Mouse (Mus musculus): ENCODE measurements around the gene Nsg1. TPM values are rescaled to one million over a fixed set of nuclear protein-coding genes. Genes with fewer than 3 reads are reported as not detected.

The Nsg1 gene
- total RNA-seq, 2 experiments from 2014 or later, result 793 to 891 TPM

DNA sequence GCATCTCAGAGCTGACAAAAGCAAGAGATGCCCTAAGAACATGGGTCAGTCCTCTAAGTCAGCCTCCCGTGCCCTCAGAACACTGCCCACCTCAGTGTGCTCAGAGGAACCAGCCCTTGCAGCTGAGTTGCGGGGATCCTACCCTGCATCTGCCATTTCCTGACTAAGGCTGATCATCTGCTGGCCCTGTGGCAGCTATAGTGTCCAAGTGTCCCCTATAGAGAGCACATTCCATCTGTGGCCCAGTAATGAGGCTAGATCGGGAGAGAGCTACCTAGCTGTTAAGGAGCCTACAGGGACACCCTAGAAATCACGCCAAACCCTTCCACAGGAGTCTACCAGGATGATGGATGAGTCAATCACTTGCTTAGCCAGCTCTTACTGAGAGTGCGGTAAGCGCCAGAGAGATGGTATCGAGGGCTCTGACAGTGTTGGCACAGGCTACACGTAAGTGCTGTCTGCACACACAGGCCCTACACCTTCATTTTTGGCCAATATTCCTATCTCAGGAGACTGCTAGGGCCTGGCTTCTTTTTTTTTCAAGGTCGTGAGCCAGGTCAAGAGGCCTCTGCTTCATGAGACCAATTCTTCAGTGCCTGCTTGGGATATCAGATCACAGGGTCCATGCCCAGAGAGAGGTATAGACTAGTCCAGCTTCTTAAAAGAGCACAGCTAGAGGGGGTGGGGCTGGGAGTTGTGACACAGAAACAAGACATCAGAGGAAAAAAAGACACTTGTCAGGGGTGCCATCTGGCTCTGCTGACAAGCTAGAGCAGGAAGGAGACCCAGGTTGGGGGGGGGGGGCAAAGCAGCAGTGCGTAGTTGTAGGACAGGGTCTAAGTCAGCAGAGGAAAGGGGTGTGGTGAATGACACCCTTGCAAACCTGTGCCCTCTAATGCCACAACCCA lies 7.3 kb downstream of the Nsg1 start:
- intact Hi-C loops (cut with DNase I), result no loop called here

GRCm38 (mm10) chr5:38151264-38151663 lies 8.4 kb downstream of the Nsg1 start:
- no peak for DNase-seq (ENCODE audit: extremely low spot score in 1 of 2, low spot score in 2 of 2)
- intact Hi-C loops (cut with DNase I), result no loop called here

More for the DNA sequence above, 7.3 kb downstream of the Nsg1 start:
- DNase-seq (ENCODE audit: extremely low spot score in 1 of 2, low spot score in 2 of 2), result no peak

- intact Hi-C loops (cut with DNase I), result no loop called here
Measured at GRCm38 (mm10) chr5:38146524-38146923, 13.2 kb downstream of the Nsg1 start.

DNA sequence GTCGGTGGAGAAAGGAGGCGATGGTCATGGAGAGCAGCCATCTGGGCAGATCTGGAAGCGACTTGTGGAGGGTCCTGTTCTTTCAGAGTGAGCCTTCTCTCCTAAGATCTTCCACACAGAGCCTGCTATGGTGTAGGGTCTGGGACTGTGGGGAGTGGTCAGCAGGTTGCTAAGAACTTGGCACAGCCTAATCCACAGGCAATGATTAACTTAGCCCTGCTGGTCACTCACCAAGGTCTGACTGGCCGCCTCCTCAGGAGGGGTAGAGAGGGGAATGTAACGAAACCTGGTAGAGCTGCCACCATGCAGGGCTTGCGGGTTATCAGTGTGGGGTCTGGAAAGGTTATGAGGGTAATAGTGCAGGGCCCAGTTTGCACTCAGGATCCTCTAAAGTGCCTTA lies 18.8 kb downstream of the Nsg1 start:
- intact Hi-C loops (cut with DNase I), result no loop called here

More at GRCm38 (mm10) chr5:38146524-38146923, 13.2 kb downstream of the Nsg1 start:
- DNase-seq (ENCODE audit: extremely low spot score in 1 of 2, low spot score in 2 of 2), result no peak

DNA sequence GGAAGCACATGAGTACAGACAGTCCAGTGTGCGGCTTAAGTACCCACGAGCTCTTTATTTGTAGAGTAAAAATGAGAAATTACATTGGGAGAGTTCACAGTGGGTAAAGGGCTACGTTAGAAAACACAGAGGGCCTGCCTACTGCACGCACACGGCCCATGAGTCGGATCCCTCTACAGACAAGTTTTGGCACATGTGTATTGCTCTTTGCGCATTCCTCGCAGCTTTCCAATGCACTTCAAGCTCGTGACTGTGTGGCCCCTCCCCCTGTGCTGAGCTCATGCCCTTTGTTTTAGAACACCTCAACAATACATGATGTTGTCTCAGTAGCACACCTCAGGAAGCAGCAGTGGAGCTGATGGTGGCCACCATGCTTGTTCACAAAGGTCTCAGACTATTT lies 22.5 kb downstream of the Nsg1 start:
- intact Hi-C loops (cut with DNase I), result no loop called here
- no peak for DNase-seq (ENCODE audit: extremely low spot score in 1 of 2, low spot score in 2 of 2)

More for the DNA sequence above, 18.8 kb downstream of the Nsg1 start:
- no peak for DNase-seq (ENCODE audit: extremely low spot score in 1 of 2, low spot score in 2 of 2)

GRCm38 (mm10) chr5:38136247-38136646 lies 23.5 kb downstream of the Nsg1 start:
- intact Hi-C loops (cut with DNase I), result no loop called here

DNA sequence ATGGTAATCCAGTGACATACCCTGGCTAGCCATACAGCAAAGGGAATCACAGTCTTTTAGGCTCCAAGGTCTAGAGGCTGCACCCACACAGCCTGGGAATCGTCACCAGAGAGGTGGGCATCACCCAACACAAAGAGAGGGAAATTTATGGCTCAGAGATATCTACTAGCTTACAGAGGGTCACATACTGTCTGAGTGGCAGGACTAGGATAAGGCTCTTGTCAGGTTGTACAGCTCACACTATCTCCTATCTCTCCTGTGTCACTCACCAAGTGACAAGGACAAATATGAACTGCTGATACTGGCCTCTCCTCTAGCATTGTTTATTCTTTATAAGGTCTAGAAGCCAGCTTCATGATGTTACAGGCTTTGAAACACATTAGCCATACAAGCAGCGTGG lies 30.4 kb downstream of the Nsg1 start:
- intact Hi-C loops (cut with DNase I), result no loop called here
- DNase-seq (ENCODE audit: extremely low spot score in 1 of 2, low spot score in 2 of 2), result no peak

More at GRCm38 (mm10) chr5:38136247-38136646, 23.5 kb downstream of the Nsg1 start:
- DNase-seq (ENCODE audit: extremely low spot score in 1 of 2, low spot score in 2 of 2), result no peak

DNA sequence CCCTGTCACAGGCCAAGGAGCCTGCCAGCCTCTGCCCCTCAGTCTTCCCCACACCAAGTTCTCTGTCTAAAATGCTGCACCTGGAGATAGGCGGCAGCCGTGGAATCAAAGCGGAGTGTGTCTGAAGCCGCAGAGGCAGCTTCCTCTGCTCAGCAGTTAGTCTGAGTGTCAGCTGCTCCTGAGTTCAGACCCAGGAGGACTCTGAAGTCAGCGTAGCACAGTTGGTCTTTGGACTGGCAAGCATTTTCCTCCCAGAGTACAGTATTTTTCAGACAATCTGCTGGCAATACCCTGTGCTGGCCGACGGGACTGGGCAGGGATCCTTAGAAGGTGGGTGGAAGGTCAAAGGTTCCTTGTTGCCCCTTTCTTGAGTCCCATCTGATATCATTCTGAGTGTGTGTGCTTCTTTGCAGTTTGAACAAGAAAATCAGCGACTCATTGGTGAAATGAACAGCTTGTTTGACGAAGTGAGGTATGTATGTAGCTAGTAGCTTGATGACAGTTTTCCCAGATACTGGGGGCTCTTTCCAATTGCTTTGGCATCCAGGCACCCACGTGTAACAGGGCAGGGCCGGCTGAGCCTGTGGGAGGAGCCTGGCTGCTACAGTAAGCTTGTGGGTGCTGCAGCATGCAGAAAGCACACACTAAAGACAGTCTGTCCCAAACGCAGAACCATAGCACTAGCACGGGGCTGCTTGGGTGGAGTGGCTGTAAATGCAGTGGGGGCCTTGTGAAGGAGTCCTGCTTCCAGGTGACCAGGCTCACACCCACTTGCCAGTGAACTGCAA lies 33.0 kb downstream of the Nsg1 start:
- no peak for DNase-seq (ENCODE audit: extremely low spot score in 1 of 2, low spot score in 2 of 2)
- intact Hi-C loops (cut with DNase I), result no loop called here

- no peak for DNase-seq (ENCODE audit: extremely low spot score in 1 of 2, low spot score in 2 of 2)
- intact Hi-C loops (cut with DNase I), result no loop called here
Measured at GRCm38 (mm10) chr5:38121699-38122098, 38.0 kb downstream of the Nsg1 start.

DNA sequence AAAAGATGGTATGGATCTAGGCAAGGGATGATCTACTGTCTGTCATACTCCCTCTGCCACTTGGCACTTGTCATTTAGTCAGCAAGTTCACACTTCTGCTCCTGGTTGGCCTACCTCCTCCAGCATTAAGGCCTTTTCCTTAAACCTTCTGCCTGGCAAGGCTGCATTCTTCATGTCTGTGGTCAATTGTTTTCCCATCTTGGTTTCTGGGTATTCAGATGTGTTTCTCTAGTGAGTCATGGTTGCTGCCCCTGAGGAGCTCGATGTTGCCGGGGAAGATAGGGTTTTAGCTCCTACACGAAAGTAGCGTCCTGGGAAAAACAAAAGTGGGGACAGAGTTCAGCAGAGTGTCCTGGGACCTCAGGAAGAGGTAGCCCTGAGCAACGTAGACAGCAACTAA lies 40.4 kb downstream of the Nsg1 start:
- no peak for DNase-seq (ENCODE audit: extremely low spot score in 1 of 2, low spot score in 2 of 2)
- intact Hi-C loops (cut with DNase I), result no loop called here

- intact Hi-C loops (cut with DNase I), result no loop called here
Measured at GRCm38 (mm10) chr5:38117056-38117455, 42.7 kb downstream of the Nsg1 start.

DNA sequence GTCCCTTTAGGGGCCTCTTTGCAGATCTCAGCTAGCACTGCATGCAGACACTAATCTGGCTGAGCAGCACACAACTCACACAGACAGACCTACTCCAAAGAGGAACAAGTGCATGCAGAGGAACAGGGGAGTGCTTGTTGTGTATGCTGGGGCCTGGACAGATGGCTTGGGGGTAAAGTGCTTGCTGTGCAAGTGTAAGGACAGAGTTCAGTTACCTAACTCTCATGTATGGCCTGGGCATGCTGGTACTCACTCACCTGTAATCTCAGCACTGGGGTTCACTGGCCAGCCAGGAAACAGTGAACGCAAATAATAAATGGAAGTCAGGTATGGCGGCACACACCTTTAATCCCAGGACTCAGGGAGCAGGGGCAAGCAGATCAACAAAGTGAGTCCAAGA lies 45.2 kb downstream of the Nsg1 start:
- intact Hi-C loops (cut with DNase I), result no loop called here
- no peak for DNase-seq (ENCODE audit: extremely low spot score in 1 of 2, low spot score in 2 of 2)

More at GRCm38 (mm10) chr5:38117056-38117455, 42.7 kb downstream of the Nsg1 start:
- DNase-seq (ENCODE audit: extremely low spot score in 1 of 2, low spot score in 2 of 2), result no peak

- no peak for DNase-seq (ENCODE audit: extremely low spot score in 1 of 2, low spot score in 2 of 2)
- intact Hi-C loops (cut with DNase I), result no loop called here
Measured at GRCm38 (mm10) chr5:38106807-38107206, 52.9 kb downstream of the Nsg1 start.

GRCm38 (mm10) chr5:38106080-38106697 lies 53.5 kb downstream of the Nsg1 start:
- intact Hi-C loops (cut with DNase I), result no loop called here
- no peak for DNase-seq (ENCODE audit: extremely low spot score in 1 of 2, low spot score in 2 of 2)

DNA sequence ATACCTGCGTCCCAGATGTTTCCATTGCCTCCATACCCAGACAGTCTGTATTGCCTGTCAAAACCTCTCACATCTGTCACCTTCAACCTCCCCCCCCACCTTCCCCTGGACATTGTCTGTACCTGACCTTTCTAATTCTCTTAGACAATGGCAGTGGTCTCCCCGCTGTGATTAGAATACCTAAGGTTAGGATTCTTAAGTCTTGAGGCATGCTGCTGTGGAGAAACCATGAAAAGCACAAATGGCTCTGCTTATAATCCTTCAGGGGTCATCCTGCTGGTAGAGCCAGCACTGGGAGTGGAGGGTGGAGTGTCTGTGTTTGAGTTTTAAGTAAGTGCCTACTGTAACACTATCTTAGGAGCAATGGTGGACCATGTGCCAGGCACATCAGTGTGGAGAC lies 56.8 kb downstream of the Nsg1 start:
- DNase-seq (ENCODE audit: extremely low spot score in 1 of 2, low spot score in 2 of 2), result no peak
- intact Hi-C loops (cut with DNase I), result no loop called here

GRCm38 (mm10) chr5:38099139-38099676 lies 60.5 kb downstream of the Nsg1 start:
- intact Hi-C loops (cut with DNase I), result no loop called here
- DNase-seq (ENCODE audit: extremely low spot score in 1 of 2, low spot score in 2 of 2), result no peak

DNA sequence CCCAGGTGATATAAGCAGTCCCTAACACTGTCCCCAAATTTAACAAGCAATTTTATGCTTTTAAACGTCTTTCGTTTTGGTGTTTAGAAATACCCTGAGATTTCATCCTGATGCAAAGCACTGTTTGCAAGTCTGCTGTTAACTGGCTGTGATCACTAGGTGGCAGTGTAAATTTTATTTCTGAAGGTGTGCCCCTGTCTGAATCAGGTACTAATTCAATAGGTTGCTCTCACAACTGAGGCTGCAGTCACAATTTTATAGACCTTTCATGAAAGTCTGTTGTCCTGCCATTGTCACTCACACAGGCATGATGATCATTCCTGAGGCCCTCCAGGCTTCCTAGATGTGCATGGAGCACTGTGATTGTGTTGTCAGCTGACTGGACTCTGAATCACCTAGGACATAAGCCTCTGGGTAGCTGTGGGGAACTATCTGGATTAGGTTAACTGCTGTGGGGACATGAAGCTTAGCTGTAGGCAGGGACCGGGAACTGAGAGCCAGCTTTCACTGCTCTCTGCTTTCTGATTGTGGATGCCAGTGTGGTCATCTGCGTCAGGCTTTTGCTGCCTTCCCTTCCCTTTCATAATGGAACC lies 62.1 kb downstream of the Nsg1 start:
- intact Hi-C loops (cut with DNase I), result loop anchor here (2.0 kb wide), 1 partner anchor 99 kb away; no protein-coding TSS in a partner anchor

GRCm38 (mm10) chr5:38094331-38094730 lies 65.4 kb downstream of the Nsg1 start:
- DNase-seq (ENCODE audit: extremely low spot score in 1 of 2, low spot score in 2 of 2), result peak in 1 of 2 experiments; percentile 5
- intact Hi-C loops (cut with DNase I), result loop anchor here (5.0 kb wide), 2 partner anchors 57 to 797 kb away; partner anchors contain the start of gene Stx18

More for the DNA sequence above, 62.1 kb downstream of the Nsg1 start:
- peak in 1 of 2 experiments; percentile 5 for DNase-seq (ENCODE audit: extremely low spot score in 1 of 2, low spot score in 2 of 2)
